Mouse (Mus musculus) lung, embryonic 16.5 days (tissue): ENCODE data around the gene 1500015O10Rik. TPM values are rescaled to one million over a fixed set of nuclear protein-coding genes. Genes with fewer than 3 reads are reported as not detected.
A peak's percentile ranks its signal among the peaks of the same experiment; 100 is the strongest.

Experiments
- ATAC-seq: fragments of 200-750 bp; cut with Nextera tagmentation; 2 replicates; pipeline ENCODE4 v1.8.0; 2017; ENCODE audit warnings: low read depth, mild to moderate bottlenecking, moderate library complexity
- H3K27ac ChIP-seq: fragments of 300-500 bp; sonication (generic); 2 replicates; pipeline ENCODE4 v1.5.1; 2014; ENCODE audit warnings: mild to moderate bottlenecking, control low read depth, low read length
- H3K27me3 ChIP-seq: fragments of 300-500 bp; sonication (generic); 2 replicates; pipeline ENCODE4 v1.6.1; 2014; ENCODE audit warnings: low read depth, low read length, mixed read lengths; ENCODE audit not compliant: control insufficient read depth, insufficient read depth
- H3K36me3 ChIP-seq: fragments of 300-500 bp; sonication (generic); 2 replicates; pipeline ENCODE4 v1.6.1; 2014; ENCODE audit warnings: low read length; ENCODE audit not compliant: control insufficient read depth, insufficient read depth
- H3K4me1 ChIP-seq: fragments of 300-500 bp; sonication (generic); replicated peaks from 2 replicates; pipeline ENCODE4 v1.6.1; 2014; ENCODE audit warnings: low read length, mixed read lengths; ENCODE audit not compliant: control insufficient read depth, insufficient read depth
- H3K4me2 ChIP-seq: fragments of 300-500 bp; sonication (generic); 2 replicates; pipeline ENCODE4 v1.6.1; 2014; ENCODE audit warnings: low read depth, low read length, control low read depth
- H3K4me3 ChIP-seq: fragments of 300-500 bp; sonication (generic); 2 replicates; pipeline ENCODE4 v1.5.1; 2014; ENCODE audit warnings: mild to moderate bottlenecking, low read length, control low read depth
- H3K9ac ChIP-seq: fragments of 300-500 bp; sonication (generic); 2 replicates; pipeline ENCODE4 v1.6.1; 2014; ENCODE audit warnings: low read length, control low read depth
- H3K9me3 ChIP-seq: fragments of 300-500 bp; sonication (generic); 2 replicates; pipeline ENCODE4 v1.6.1; 2016; ENCODE audit warnings: low read length; ENCODE audit not compliant: control insufficient read depth
- WGBS: fragments of 180-500 bp; shearing (Covaris S2); extraction: QIAGEN DNeasy Blood & Tissue Kit; methylation state at CpG from one replicate; pipeline ENCODE4 v1.1.7; 2014; 5-methylcytosine and 5-hydroxymethylcytosine counted together
- polyA plus RNA-seq: library from polyadenylated mRNA; unstranded; fragments of >200 nt; fragmentation: Nextera tagmentation; extraction: Ambion mirVana; gene quantifications from 2 replicates; pipeline ENCODE4 v1.2.1, GENCODE M21; 2015

The 1500015O10Rik gene
- 26.5 and 26.6 TPM in 2 replicates for polyA plus RNA-seq

- peak within 1 kb of the TSS; percentile 49 for H3K4me2 ChIP-seq
- peaks cover 11% of the 10 kb centered on the region for H3K4me1 ChIP-seq
- H3K4me3 ChIP-seq: peak within 1 kb of the TSS; percentile 26
- H3K9me3 ChIP-seq: 0 out of 2 replicates have a peak, but pooled peaks cover 2% of the 10 kb centered on the region
- ATAC-seq: peak; percentile 94
- peak within 1 kb of the TSS; percentile 39 for H3K9ac ChIP-seq
- 29% methylated on average over 16 of the region's 16 CpGs for WGBS
- H3K27me3 ChIP-seq: no peaks in the 10 kb centered on the region
- no peaks in the 10 kb centered on the region for H3K36me3 ChIP-seq
- H3K27ac ChIP-seq: peak within 1 kb of the TSS; percentile 63
Observed at GRCm38 (mm10) chr1:43730491-43730924, at the start of gene 1500015O10Rik. TSS of gene 1500015O10Rik (plus strand) at chr1:43730602.

GRCm38 (mm10) chr1:43689983-43690382, 40.4 kb upstream of the 1500015O10Rik start:
- Histone ChIP-seq H3K4me1 (peaks cover 9% of the 10 kb centered on the region), H3K27ac (no peak overlapping the region), H3K9ac (no peak overlapping the region), H3K4me3 (no peak overlapping the region), H3K27me3 (no peaks in the 10 kb centered on the region), H3K4me2 (no peak overlapping the region), H3K36me3 (no peaks in the 10 kb centered on the region), H3K9me3 (no peaks in the 10 kb centered on the region)
- no peak for ATAC-seq
- 94% methylated on average over 13 of the region's 13 CpGs for WGBS

DNA sequence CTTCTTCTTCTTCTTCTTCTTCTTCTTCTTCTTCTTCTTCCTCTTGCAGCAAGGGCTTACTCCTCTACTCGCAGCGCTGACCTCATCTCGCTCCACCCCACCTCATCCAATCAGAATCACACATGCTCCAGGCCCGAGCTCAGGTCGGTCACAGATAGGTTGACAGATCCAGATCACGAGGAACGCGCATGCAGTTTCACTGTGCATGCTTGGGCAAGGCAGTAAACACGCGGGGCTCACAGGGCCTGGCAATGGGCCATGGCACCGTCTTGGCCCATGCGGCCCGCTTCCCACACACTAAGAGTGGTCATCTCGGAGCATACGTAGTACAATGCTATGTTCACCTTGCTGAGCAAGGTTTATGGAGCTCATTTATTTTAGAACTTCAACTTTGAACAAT, 39.9 kb upstream of the 1500015O10Rik start:
- WGBS: 92% methylated on average over 15 of the region's 15 CpGs
- Histone ChIP-seq H3K27me3 (no peaks in the 10 kb centered on the region), H3K27ac (no peak overlapping the region), H3K36me3 (no peaks in the 10 kb centered on the region), H3K9ac (no peak overlapping the region), H3K9me3 (no peaks in the 10 kb centered on the region), H3K4me3 (no peak overlapping the region), H3K4me1 (peaks cover 15% of the 10 kb centered on the region), H3K4me2 (no peak overlapping the region)
- ATAC-seq: no peak

- no peaks in the 10 kb centered on the region for H3K9me3 ChIP-seq
- no peak for ATAC-seq
Observed at GRCm38 (mm10) chr1:43694076-43694475, 36.3 kb upstream of the 1500015O10Rik start.

DNA sequence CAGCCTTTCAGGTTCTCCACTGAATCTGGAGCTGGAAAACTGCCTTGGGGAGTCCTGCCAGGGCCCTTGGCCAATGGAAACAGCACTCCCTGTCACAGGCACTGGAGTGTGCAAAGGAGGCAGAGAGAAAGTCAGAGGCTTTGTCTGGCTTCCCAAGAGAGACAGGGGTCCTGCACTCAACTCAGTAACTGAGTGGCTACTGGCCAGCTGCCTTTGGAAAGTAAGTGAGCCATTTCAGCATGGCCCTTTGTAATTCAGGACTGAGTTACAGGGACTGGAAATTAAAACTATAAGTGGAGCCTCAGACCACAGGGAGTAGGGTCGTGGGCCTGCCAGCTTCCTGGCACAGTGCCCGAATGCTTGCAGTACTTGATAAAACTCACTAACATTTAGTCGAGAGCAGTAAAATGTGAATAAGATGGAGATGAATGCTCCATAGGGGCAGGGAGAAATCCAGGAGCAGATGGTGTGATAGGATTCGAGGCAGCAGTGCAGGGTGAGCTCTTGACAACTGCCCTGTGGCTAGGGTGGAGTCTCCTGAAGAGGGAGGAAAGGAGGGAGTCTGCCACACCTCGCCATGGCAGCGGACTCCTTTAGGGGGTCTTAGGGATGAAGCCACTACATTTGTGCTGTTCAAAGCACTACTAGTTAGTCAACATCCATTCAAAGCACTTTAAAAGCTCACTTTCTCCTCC, 35.4 kb upstream of the 1500015O10Rik start:
- H3K4me3 ChIP-seq: no peak overlapping the region
- no peaks in the 10 kb centered on the region for H3K9me3 ChIP-seq
- H3K27me3 ChIP-seq: no peaks in the 10 kb centered on the region
- WGBS: 12% methylated on average over 6 of the region's 6 CpGs
- H3K4me2 ChIP-seq: peak overlapping the region; percentile 2; the same call in 1 of the 2 replicates
- H3K27ac ChIP-seq: peak overlapping the region; percentile 77
- no peaks in the 10 kb centered on the region for H3K36me3 ChIP-seq
- peaks cover 25% of the 10 kb centered on the region for H3K4me1 ChIP-seq
- peak; percentile 92 for ATAC-seq
- no peak overlapping the region for H3K9ac ChIP-seq

More at GRCm38 (mm10) chr1:43694076-43694475, 36.3 kb upstream of the 1500015O10Rik start:
- no peaks in the 10 kb centered on the region for H3K36me3 ChIP-seq
- peaks cover 25% of the 10 kb centered on the region for H3K4me1 ChIP-seq
- WGBS: 66% methylated on average over 3 of the region's 3 CpGs
- H3K27ac ChIP-seq: peak overlapping the region; percentile 77
- H3K4me3 ChIP-seq: no peak overlapping the region
- no peak overlapping the region for H3K4me2 ChIP-seq
- H3K27me3 ChIP-seq: no peaks in the 10 kb centered on the region
- no peak overlapping the region for H3K9ac ChIP-seq

GRCm38 (mm10) chr1:43698577-43699000, 31.8 kb upstream of the 1500015O10Rik start:
- 8% methylated on average over 4 of the region's 4 CpGs for WGBS
- H3K27ac ChIP-seq: peak overlapping the region; percentile 86
- H3K4me1 ChIP-seq: peaks cover 25% of the 10 kb centered on the region
- H3K4me2 ChIP-seq: peak overlapping the region; percentile 27; the same call in 1 of the 2 replicates
- H3K9ac ChIP-seq: peak overlapping the region; percentile 34
- H3K36me3 ChIP-seq: no peaks in the 10 kb centered on the region
- H3K27me3 ChIP-seq: no peaks in the 10 kb centered on the region
- no peak overlapping the region for H3K4me3 ChIP-seq
- H3K9me3 ChIP-seq: no peaks in the 10 kb centered on the region
- peak; percentile 88 for ATAC-seq

DNA sequence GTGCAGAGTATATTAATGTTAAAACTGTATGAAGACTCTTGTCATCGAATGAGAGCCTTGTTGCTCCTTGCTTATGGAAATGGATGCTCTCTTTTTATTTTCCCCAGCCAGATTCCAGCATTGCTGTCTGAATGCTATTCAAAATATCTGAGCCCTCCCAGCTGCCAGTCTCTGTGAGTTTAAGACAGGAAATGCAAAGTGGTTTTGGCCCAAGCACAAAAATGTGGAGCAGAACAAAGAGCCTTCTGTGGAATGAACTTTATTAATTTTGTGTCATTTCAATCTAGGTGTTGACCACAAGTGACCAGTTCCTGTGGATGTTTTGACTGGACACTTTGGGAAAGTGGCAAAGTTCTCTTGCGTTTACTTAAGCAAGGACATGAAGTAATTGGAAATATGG, 15.6 kb upstream of the 1500015O10Rik start:
- Histone ChIP-seq H3K27me3 (no peaks in the 10 kb centered on the region), H3K36me3 (no peaks in the 10 kb centered on the region), H3K27ac (no peak overlapping the region), H3K4me2 (no peak overlapping the region), H3K9me3 (no peaks in the 10 kb centered on the region), H3K4me3 (no peak overlapping the region), H3K4me1 (peaks cover 9% of the 10 kb centered on the region), H3K9ac (no peak overlapping the region)
- ATAC-seq: peak; percentile 59; the same call in 1 of the 2 replicates
- 44% methylated on average over 2 of the region's 2 CpGs for WGBS

DNA sequence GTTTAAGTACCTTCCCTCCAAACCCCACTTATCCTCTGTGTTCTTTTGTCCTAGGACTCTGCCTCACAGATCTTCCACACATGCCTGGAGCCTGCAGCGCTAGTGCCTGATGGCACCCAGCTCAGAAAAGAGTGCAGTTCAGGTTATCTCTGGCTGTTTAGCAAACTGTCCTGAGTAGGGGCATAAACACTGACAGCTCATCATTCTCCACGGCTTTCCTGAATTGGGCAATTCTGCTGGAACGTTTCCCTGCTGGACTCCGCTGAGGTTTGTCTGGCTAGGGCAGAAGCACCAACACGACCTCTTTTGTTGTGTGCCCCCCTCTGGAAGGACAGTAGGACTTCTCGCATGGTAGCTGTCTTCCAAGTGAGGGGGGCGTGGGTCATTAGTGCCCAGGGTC, 12.4 kb upstream of the 1500015O10Rik start:
- peak; percentile 81 for ATAC-seq
- Histone ChIP-seq H3K4me2 (no peak overlapping the region), H3K9me3 (no peaks in the 10 kb centered on the region), H3K27ac (no peak overlapping the region), H3K4me3 (no peak overlapping the region), H3K27me3 (no peaks in the 10 kb centered on the region), H3K9ac (no peak overlapping the region), H3K36me3 (no peaks in the 10 kb centered on the region), H3K4me1 (peaks cover 9% of the 10 kb centered on the region)
- WGBS: 45% methylated on average over 7 of the region's 7 CpGs

DNA sequence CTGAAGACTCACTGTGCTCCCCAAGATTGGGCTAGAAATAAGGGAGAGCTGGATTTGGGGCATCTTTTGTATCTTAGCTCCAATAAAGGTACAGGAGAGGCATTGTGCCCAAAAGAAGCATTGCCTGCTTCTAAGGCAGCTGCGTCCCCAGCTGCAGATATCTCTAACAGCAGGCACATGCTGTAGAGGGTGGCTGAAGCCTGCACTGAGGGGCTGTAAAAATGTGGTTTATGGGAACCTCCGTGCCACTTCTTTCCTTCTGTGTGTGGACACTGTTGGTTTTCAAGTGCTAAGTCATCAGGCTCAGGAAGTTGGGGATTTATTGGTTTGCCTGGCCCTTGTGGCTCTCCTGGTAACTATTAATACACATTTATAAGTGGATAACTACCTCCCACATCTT, 11.6 kb upstream of the 1500015O10Rik start:
- no peaks in the 10 kb centered on the region for H3K36me3 ChIP-seq
- no peaks in the 10 kb centered on the region for H3K9me3 ChIP-seq
- H3K4me2 ChIP-seq: no peak overlapping the region
- no peak for ATAC-seq
- no peak overlapping the region for H3K9ac ChIP-seq
- no peak overlapping the region for H3K4me3 ChIP-seq
- 50% methylated on average over 2 of the region's 2 CpGs for WGBS
- H3K27me3 ChIP-seq: no peaks in the 10 kb centered on the region
- no peak overlapping the region for H3K27ac ChIP-seq
- H3K4me1 ChIP-seq: peaks cover 9% of the 10 kb centered on the region
